Mouse (Mus musculus) cerebellum, adult 2 months (tissue): ENCODE measurements around the gene Siae.

ENCODE experiments used
- CTCF ChIP-seq: fragments of 200-500 bp; IDR thresholded peaks from 2 replicates; pipeline ENCODE4 v1.5.1; 2011; ENCODE audit warnings: low read depth, mild to moderate bottlenecking, control low read depth, low read length, moderate library complexity, borderline replicate concordance; ENCODE audit not compliant: insufficient read depth
- POLR2A ChIP-seq: fragments of 200-500 bp; IDR thresholded peaks from 2 replicates; pipeline ENCODE4 v1.6.1; 2011; ENCODE audit warnings: low read length, control low read depth, borderline replicate concordance; ENCODE audit not compliant: insufficient read depth

- no peak for TF ChIP-seq CTCF
- TF ChIP-seq POLR2A, result no peak
These were observed 110.5 kb downstream of the Siae start for GRCm38 (mm10) chr9:37666045-37666444.
